Mouse (Mus musculus): ENCODE measurements around the gene Ppm1h. TPM values are rescaled to one million over a fixed set of nuclear protein-coding genes. Genes with fewer than 3 reads are reported as not detected.

Gene Ppm1h
- total and polyA plus RNA-seq, 3 experiments: 1.2 to 1.3 (median 1.3) TPM

DNA sequence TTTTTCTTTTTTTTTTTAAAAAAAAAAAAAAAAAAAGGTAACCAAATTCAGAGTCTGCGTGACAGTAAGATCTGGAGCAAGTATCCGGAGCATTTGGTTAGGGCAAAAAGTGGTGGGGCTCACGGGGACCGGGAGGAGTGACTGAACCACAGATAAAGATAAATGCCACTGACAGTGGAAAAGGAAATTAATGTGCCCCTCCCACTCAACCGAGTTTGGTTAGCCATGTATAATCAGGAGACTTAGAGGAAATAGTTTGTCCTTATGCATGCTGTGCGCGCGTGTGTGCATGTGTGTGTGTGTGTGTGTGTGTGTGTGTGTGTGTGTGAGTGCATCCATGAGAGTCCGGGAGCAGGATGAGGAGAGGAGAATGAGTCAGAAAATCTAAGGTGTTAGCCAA is 297.5 kb downstream of the Ppm1h start:
- Histone ChIP-seq H3K4me2 (ENCODE audit: insufficient read depth, low read depth, poor library complexity, severe bottlenecking) (no peak overlapping the region), H3K27me3 (replicated peaks) (no peaks in the 10 kb centered on the region), H3K79me2 (replicated peaks; ENCODE audit: control insufficient read depth, extremely low read depth, insufficient read depth, poor library complexity, severe bottlenecking) (no peaks in the 10 kb centered on the region), H3K4me3 (replicated peaks in 1 of 3; ENCODE audit: low read depth in 2 of 3, low read length in 2 of 3, poor library complexity in 1 of 3) (no peak overlapping the region), H3K36me3 (replicated peaks in 1 of 2; ENCODE audit: control insufficient read depth in 1 of 2, insufficient read depth in 1 of 2, low read length in 1 of 2) (peaks cover 0 to 12% of the 10 kb centered on the region in 2 experiments), H3K27ac (ENCODE audit: insufficient read depth, low read depth) (no peak overlapping the region), H3K9ac (ENCODE audit: insufficient read depth, low read depth) (no peak overlapping the region), H3K4me1 (ENCODE audit: control insufficient read depth in 1 of 2, insufficient read depth in 2 of 2) (0 out of 4 replicates have a peak, but pooled peaks cover 0 to 3% of the 10 kb centered on the region in 2 experiments), H3K9me3 (replicated peaks; ENCODE audit: low read length) (no peaks in the 10 kb centered on the region)
- in situ Hi-C loops (cut with MboI; ENCODE audit: low pct_ligation_motif_present, low pct_unique_long_range_greater_than_20kb, low sequenced_read_pairs) (no loop called here), dilution Hi-C loops (cut with MboI; ENCODE audit: extremely low pct_ligation_motif_present, extremely low pct_unique_long_range_greater_than_20kb, low sequenced_read_pairs) (no loop called here)
- no peak for DNase-seq (ENCODE audit: extremely low read depth)
- no peak for TF ChIP-seq MAX (IDR thresholded peaks at IDR 0.05; ENCODE audit: low read length)
- TF ChIP-seq NELFE (IDR thresholded peaks at IDR 0.05; ENCODE audit: low read depth, low read length): no peak
- no peak for TF ChIP-seq JUND (conservative IDR thresholded peaks at IDR 0.05; ENCODE audit: low read depth, low read length)
- TF ChIP-seq SMC3 (IDR thresholded peaks at IDR 0.05; ENCODE audit: low read depth, low read length): no peak
- no peak for TF ChIP-seq E2F4 (IDR thresholded peaks at IDR 0.05; ENCODE audit: insufficient replicate concordance, low read depth, low read length)

DNA sequence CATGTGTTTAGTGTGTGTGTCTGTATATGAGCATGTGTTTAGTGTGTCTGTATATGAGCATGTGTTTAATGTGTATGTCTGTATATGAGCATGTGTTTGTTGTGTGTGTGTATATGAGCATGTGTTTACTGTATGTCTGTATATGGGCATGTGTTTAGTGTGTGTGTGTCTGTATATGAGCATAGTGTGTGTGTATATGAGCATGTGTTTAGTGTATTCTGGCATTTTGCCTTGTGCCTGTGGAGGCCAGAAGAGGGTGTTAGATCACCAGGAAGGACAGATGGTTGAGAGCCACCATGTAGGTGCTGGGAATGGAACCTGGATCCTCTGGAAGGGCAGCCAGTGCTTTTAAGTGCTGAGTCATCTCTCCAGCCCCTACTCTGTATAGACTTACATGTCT is 300.8 kb downstream of the Ppm1h start:
- dilution Hi-C loops (cut with MboI; ENCODE audit: extremely low pct_ligation_motif_present, extremely low pct_unique_long_range_greater_than_20kb, low sequenced_read_pairs): no loop called here
- in situ Hi-C loops (cut with MboI; ENCODE audit: low pct_ligation_motif_present, low pct_unique_long_range_greater_than_20kb, low sequenced_read_pairs): no loop called here

DNA sequence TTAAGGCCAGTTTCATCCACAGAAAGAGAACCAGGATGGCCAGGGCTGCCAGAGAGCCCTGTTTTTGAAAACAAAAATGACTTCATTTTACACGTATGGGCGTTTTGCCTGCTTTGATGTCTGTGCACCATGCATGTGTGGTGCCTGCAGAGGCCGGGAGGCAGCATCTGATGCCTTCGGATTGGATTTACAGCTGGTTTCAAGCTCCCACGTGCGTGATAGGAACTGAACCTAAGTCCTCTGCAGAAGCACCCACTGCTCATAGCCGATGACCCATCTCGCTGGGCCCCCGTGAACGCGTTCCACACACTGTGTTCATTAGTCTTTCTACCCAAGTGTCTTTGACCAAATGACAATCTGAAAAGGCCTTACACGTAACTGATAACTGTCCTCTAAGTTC is 301.6 kb downstream of the Ppm1h start:
- DNase-seq (ENCODE audit: extremely low read depth): no peak
- no peak overlapping the region for H3K4me2 ChIP-seq (ENCODE audit: insufficient read depth, low read depth, poor library complexity, severe bottlenecking)
- peaks cover 15% of the 10 kb centered on the region for H3K79me2 ChIP-seq (replicated peaks; ENCODE audit: control insufficient read depth, extremely low read depth, insufficient read depth, poor library complexity, severe bottlenecking)
- H3K4me1 ChIP-seq (ENCODE audit: control insufficient read depth in 1 of 2, insufficient read depth in 2 of 2): peaks cover 3 to 14% of the 10 kb centered on the region in 2 experiments; a peak in 3 of 4 replicates
- in situ Hi-C loops (cut with MboI; ENCODE audit: low pct_ligation_motif_present, low pct_unique_long_range_greater_than_20kb, low sequenced_read_pairs): no loop called here
- H3K27me3 ChIP-seq (replicated peaks): no peaks in the 10 kb centered on the region
- TF ChIP-seq GABPA (IDR thresholded peaks at IDR 0.05; ENCODE audit: insufficient replicate concordance, low read depth, low read length) (no peak), KAT2A (IDR thresholded peaks at IDR 0.05; ENCODE audit: insufficient replicate concordance, low read length) (no peak), USF2 (conservative IDR thresholded peaks at IDR 0.05; ENCODE audit: low read depth, low read length) (no peak), TCF12 (IDR thresholded peaks at IDR 0.05; ENCODE audit: low read depth, low read length) (no peak), MAZ (IDR thresholded peaks at IDR 0.05; ENCODE audit: low read depth, low read length) (no peak), MYC (IDR thresholded peaks at IDR 0.05; ENCODE audit: low read depth, low read length) (no peak), MAX (IDR thresholded peaks at IDR 0.05; ENCODE audit: low read length) (no peak), HCFC1 (IDR thresholded peaks at IDR 0.05; ENCODE audit: low read depth, low read length) (no peak)
- no peak overlapping the region for H3K4me3 ChIP-seq (replicated peaks in 1 of 3; ENCODE audit: low read depth in 2 of 3, low read length in 2 of 3, poor library complexity in 1 of 3)
- H3K9ac ChIP-seq (ENCODE audit: insufficient read depth, low read depth): no peak overlapping the region
- peaks cover 0 to 18% of the 10 kb centered on the region in 2 experiments for H3K36me3 ChIP-seq (replicated peaks in 1 of 2; ENCODE audit: control insufficient read depth in 1 of 2, insufficient read depth in 1 of 2, low read length in 1 of 2)
- no peaks in the 10 kb centered on the region for H3K9me3 ChIP-seq (replicated peaks; ENCODE audit: low read length)
- no peak overlapping the region for H3K27ac ChIP-seq (ENCODE audit: insufficient read depth, low read depth)
- dilution Hi-C loops (cut with MboI; ENCODE audit: extremely low pct_ligation_motif_present, extremely low pct_unique_long_range_greater_than_20kb, low sequenced_read_pairs): no loop called here

More for the DNA sequence above, 300.8 kb downstream of the Ppm1h start:
- no peaks in the 10 kb centered on the region for H3K9me3 ChIP-seq (replicated peaks; ENCODE audit: low read length)
- no peak overlapping the region for H3K4me3 ChIP-seq (replicated peaks in 1 of 3; ENCODE audit: low read depth in 2 of 3, low read length in 2 of 3, poor library complexity in 1 of 3)
- H3K27me3 ChIP-seq (replicated peaks): no peaks in the 10 kb centered on the region
- no peak overlapping the region for H3K9ac ChIP-seq (ENCODE audit: insufficient read depth, low read depth)
- H3K79me2 ChIP-seq (replicated peaks; ENCODE audit: control insufficient read depth, extremely low read depth, insufficient read depth, poor library complexity, severe bottlenecking): peaks cover 8% of the 10 kb centered on the region
- no peak overlapping the region for H3K27ac ChIP-seq (ENCODE audit: insufficient read depth, low read depth)
- H3K4me1 ChIP-seq (ENCODE audit: control insufficient read depth in 1 of 2, insufficient read depth in 2 of 2): peaks cover 3 to 14% of the 10 kb centered on the region in 2 experiments; a peak in 3 of 4 replicates
- H3K36me3 ChIP-seq (replicated peaks in 1 of 2; ENCODE audit: control insufficient read depth in 1 of 2, insufficient read depth in 1 of 2, low read length in 1 of 2): peaks cover 0 to 18% of the 10 kb centered on the region in 2 experiments
- no peak for DNase-seq (ENCODE audit: extremely low read depth)
- no peak overlapping the region for H3K4me2 ChIP-seq (ENCODE audit: insufficient read depth, low read depth, poor library complexity, severe bottlenecking)
- TF ChIP-seq KAT2A (IDR thresholded peaks at IDR 0.05; ENCODE audit: insufficient replicate concordance, low read length) (no peak), MAFK (IDR thresholded peaks at IDR 0.05; ENCODE audit: insufficient replicate concordance, low read length) (0 out of 2 replicates have a peak, but pooled peaks have one; percentile 11)
